Mouse (Mus musculus): ENCODE results near the gene Dgki. TPM values are rescaled to one million over a fixed set of nuclear protein-coding genes. Genes with fewer than 3 reads are reported as not detected.

Gene Dgki
- polyA plus RNA-seq, 1 experiment from 2014 or later = 7.6 TPM

DNA sequence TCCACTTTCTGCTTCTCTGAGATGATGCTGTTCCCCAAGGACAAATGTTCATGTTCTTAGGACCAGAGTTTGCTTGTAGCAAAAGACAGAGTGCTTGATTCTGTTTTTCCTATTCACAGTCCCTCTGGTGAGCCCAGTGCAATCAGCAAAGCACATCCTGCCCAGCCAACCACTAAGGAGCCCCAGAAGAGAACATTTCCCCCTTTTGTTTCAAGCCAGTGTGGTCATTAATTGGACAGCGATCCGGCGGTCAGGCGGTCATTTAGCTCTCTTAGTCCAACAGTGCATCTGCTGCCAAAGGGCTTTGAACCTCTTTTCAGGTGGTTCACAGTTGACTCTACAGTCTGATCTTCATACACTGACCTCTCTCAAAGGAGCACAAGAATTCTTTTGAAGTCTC is 10.6 kb upstream of the Dgki start:
- Histone ChIP-seq H3K4me3 (ENCODE audit: low read depth, low read length) (no peak overlapping the region), H3K9me3 (replicated peaks; ENCODE audit: control insufficient read depth, low read length, poor library complexity, severe bottlenecking) (no peaks in the 10 kb centered on the region), H3K27ac (ENCODE audit: low read length) (no peak overlapping the region), H3K4me1 (ENCODE audit: control insufficient read depth, insufficient read depth, low read length) (no peaks in the 10 kb centered on the region), H3K9ac (ENCODE audit: low read depth, low read length) (no peak overlapping the region), H3K27me3 (ENCODE audit: control insufficient read depth, insufficient read depth, low read depth, low read length) (no peaks in the 10 kb centered on the region), H3K4me2 (ENCODE audit: low read length) (no peak overlapping the region), H3K36me3 (ENCODE audit: control insufficient read depth, insufficient read depth, low read length) (no peaks in the 10 kb centered on the region)
- WGBS = 88% methylated on average over 4 of the region's 4 CpGs
- no peak for ATAC-seq

DNA sequence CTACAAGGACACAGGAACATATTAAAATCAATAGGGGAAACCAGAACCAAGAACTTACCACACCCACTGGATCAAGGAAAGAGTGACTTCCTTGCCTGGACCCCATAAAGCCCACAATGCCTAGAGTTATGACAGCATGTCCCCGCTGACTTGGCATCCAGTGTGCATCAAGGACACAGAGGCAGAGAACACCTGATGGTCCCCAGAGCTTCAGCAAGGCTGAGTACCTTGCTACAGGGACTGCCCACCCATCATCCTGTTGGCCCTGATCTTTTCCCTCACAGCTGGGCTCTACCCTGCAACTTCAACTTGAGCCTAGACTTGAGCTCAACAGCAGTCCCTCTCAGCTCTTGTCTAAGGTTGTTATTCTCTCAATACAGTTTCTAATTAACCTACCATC is 6.6 kb upstream of the Dgki start:
- Histone ChIP-seq H3K27me3 (ENCODE audit: control insufficient read depth, insufficient read depth, low read depth, low read length) (no peaks in the 10 kb centered on the region), H3K4me3 (ENCODE audit: low read depth, low read length) (no peak overlapping the region), H3K36me3 (ENCODE audit: control insufficient read depth, insufficient read depth, low read length) (no peaks in the 10 kb centered on the region), H3K9me3 (replicated peaks; ENCODE audit: control insufficient read depth, low read length, poor library complexity, severe bottlenecking) (no peaks in the 10 kb centered on the region), H3K27ac (ENCODE audit: low read length) (no peak overlapping the region), H3K4me2 (ENCODE audit: low read length) (no peak overlapping the region), H3K4me1 (ENCODE audit: control insufficient read depth, insufficient read depth, low read length) (no peaks in the 10 kb centered on the region), H3K9ac (ENCODE audit: low read depth, low read length) (no peak overlapping the region)
- ATAC-seq = no peak
- 94% methylated on average over 1 of the region's 1 CpGs for WGBS

DNA sequence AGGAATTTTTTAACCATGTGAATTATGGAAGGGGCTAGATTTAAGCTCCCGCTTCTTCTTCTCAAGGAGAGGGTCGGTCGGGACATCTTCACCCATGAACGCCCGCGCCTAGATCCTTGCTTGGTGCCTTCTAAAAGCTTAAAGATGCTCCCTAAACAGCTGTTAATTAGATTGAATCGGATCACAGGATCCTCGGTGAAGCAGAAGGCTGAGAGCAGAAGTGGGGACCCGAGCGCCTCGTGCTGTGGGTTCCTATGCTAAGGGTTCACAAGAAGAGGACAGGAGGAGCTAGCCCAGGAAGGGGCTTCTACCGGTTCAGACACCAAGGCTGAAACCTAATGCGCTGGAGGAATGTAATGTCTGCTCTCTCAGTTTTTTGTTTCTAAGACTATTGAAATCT is 508 bp upstream of the Dgki start:
- H3K36me3 ChIP-seq (ENCODE audit: control insufficient read depth, insufficient read depth, low read length) = no peaks in the 10 kb centered on the region
- H3K9ac ChIP-seq (ENCODE audit: low read depth, low read length) = peak overlapping the region; percentile 94
- H3K4me1 ChIP-seq (ENCODE audit: control insufficient read depth, insufficient read depth, low read length) = peaks cover 33% of the 10 kb centered on the region
- H3K4me3 ChIP-seq (ENCODE audit: low read depth, low read length) = peak overlapping the region; percentile 88
- peak overlapping the region; percentile 84 for H3K4me2 ChIP-seq (ENCODE audit: low read length)
- WGBS = 4% methylated on average over 13 of the region's 13 CpGs
- peak overlapping the region; percentile 87 for H3K27ac ChIP-seq (ENCODE audit: low read length)
- H3K9me3 ChIP-seq (replicated peaks; ENCODE audit: control insufficient read depth, low read length, poor library complexity, severe bottlenecking) = no peaks in the 10 kb centered on the region
- peak; percentile 30; the same call in 1 of the 2 replicates for ATAC-seq
- no peaks in the 10 kb centered on the region for H3K27me3 ChIP-seq (ENCODE audit: control insufficient read depth, insufficient read depth, low read depth, low read length)

DNA sequence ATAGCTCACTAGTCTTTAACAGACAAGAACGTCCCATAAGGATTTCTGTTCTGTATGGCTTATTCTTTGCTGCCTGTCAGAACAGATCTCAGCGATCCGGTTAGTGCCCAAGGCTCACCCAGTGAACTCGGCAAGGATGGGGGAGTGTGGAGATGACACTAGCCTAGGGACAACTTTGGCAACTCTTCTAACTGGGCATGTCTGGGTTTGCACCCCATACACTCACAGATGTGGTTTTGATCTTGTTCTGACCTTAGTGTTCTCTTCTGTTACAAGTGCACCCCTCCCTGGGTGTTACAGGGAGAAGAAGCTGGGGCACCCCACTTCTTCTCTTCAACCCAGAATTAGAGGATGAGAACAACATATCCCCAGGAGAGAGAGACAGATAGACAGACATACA is 1.0 kb downstream of the Dgki start:
- H3K27me3 ChIP-seq (ENCODE audit: control insufficient read depth, insufficient read depth, low read depth, low read length) = no peaks in the 10 kb centered on the region
- WGBS = 23% methylated on average over 4 of the region's 4 CpGs

DNA sequence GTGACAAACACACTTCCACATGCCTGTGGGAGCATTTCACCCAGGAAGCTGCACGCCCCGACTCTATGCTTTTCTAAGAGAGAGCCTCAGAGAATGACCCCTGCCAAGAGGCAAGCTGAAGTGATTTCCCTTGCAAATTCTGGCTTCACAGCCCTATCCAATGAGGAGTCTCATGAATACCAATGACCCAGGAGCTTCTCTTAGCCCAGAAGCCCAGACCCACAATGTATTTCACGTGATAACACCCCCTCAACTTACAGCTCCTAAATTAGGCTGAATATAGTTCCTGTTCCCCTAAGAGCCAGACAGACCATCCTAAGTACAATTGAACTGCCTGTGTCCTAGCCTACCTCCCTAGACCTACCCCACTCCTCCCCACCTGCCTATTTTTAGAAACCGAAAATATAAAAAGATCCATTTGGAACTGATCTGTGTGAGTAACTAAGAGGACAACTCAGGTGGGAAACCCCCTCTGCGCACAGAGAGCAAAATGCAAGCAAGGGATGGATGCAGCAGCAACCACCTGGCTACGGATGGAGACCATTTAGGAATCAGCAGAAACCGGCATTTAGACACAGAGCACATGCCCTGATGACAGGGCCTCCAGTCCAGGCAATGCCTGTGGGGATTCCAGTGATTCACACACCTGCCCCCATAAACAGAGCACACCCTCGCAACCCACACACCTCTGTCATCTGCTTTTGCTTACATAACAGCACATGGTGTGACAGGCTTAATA is 2.1 kb downstream of the Dgki start:
- no peak for ATAC-seq
- Histone ChIP-seq H3K4me2 (ENCODE audit: low read length) (peak overlapping the region; percentile 84), H3K27ac (ENCODE audit: low read length) (no peak overlapping the region), H3K36me3 (ENCODE audit: control insufficient read depth, insufficient read depth, low read length) (no peaks in the 10 kb centered on the region), H3K4me1 (ENCODE audit: control insufficient read depth, insufficient read depth, low read length) (peaks cover 41% of the 10 kb centered on the region), H3K9ac (ENCODE audit: low read depth, low read length) (peak overlapping the region; percentile 31), H3K9me3 (replicated peaks; ENCODE audit: control insufficient read depth, low read length, poor library complexity, severe bottlenecking) (no peaks in the 10 kb centered on the region), H3K27me3 (ENCODE audit: control insufficient read depth, insufficient read depth, low read depth, low read length) (no peaks in the 10 kb centered on the region), H3K4me3 (ENCODE audit: low read depth, low read length) (peak overlapping the region; percentile 88)
- WGBS = 41% methylated on average over 8 of the region's 8 CpGs

More for the DNA sequence above, 1.0 kb downstream of the Dgki start:
- Histone ChIP-seq H3K4me2 (ENCODE audit: low read length) (peak overlapping the region; percentile 84), H3K27ac (ENCODE audit: low read length) (no peak overlapping the region), H3K9ac (ENCODE audit: low read depth, low read length) (peak overlapping the region; percentile 94), H3K9me3 (replicated peaks; ENCODE audit: control insufficient read depth, low read length, poor library complexity, severe bottlenecking) (no peaks in the 10 kb centered on the region), H3K4me3 (ENCODE audit: low read depth, low read length) (peak overlapping the region; percentile 88), H3K4me1 (ENCODE audit: control insufficient read depth, insufficient read depth, low read length) (peaks cover 36% of the 10 kb centered on the region), H3K36me3 (ENCODE audit: control insufficient read depth, insufficient read depth, low read length) (no peaks in the 10 kb centered on the region)
- ATAC-seq = no peak

DNA sequence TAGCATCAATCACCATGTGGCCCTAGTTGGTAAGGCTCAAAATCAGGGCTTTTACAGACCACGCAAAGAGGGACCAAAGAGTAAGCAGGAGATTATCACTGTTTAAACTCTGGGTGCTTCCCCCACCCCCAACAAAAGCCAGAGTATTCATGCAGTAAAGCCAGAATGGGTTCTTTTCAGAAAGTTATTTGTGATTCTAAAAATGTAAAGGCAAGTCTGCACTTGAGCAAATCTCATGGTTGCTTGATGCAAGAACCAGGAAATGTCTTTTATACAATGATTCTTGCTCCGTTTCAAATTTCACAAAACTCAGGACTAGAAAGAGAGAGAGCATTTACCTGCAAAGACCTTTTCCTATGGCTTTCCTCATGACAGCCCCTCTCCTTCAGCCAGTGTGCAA is 7.9 kb downstream of the Dgki start:
- peaks cover 24% of the 10 kb centered on the region for H3K4me1 ChIP-seq (ENCODE audit: control insufficient read depth, insufficient read depth, low read length)
- no peak overlapping the region for H3K4me2 ChIP-seq (ENCODE audit: low read length)
- no peaks in the 10 kb centered on the region for H3K36me3 ChIP-seq (ENCODE audit: control insufficient read depth, insufficient read depth, low read length)
- 73% methylated on average over 2 of the region's 2 CpGs for WGBS
- H3K27ac ChIP-seq (ENCODE audit: low read length) = no peak overlapping the region
- no peak for ATAC-seq
- no peak overlapping the region for H3K4me3 ChIP-seq (ENCODE audit: low read depth, low read length)
- H3K9ac ChIP-seq (ENCODE audit: low read depth, low read length) = no peak overlapping the region
- no peaks in the 10 kb centered on the region for H3K27me3 ChIP-seq (ENCODE audit: control insufficient read depth, insufficient read depth, low read depth, low read length)
- no peaks in the 10 kb centered on the region for H3K9me3 ChIP-seq (replicated peaks; ENCODE audit: control insufficient read depth, low read length, poor library complexity, severe bottlenecking)

DNA sequence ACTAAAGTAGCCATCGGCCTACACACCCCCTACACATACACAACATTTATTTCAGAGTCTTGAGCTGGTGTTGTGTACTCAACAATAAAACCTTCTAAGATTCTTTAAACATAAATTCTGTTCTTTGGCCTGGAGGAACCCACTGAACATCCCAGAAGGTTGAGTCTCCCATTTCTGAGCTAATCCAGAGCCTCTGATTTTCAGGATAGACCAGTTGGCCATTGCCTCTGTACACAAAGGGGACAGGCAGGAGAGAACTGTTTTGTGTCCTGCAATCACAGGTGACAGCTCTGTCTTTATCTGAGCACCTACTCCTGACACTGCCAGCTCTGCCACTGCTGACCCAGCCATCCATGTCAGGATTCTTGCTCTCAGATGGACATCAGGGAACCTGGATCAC is 8.8 kb downstream of the Dgki start:
- 86% methylated on average over 1 of the region's 1 CpGs for WGBS
- Histone ChIP-seq H3K27ac (ENCODE audit: low read length) (no peak overlapping the region), H3K4me3 (ENCODE audit: low read depth, low read length) (no peak overlapping the region), H3K9me3 (replicated peaks; ENCODE audit: control insufficient read depth, low read length, poor library complexity, severe bottlenecking) (no peaks in the 10 kb centered on the region), H3K27me3 (ENCODE audit: control insufficient read depth, insufficient read depth, low read depth, low read length) (no peaks in the 10 kb centered on the region), H3K36me3 (ENCODE audit: control insufficient read depth, insufficient read depth, low read length) (no peaks in the 10 kb centered on the region), H3K4me2 (ENCODE audit: low read length) (no peak overlapping the region), H3K4me1 (ENCODE audit: control insufficient read depth, insufficient read depth, low read length) (peaks cover 18% of the 10 kb centered on the region), H3K9ac (ENCODE audit: low read depth, low read length) (no peak overlapping the region)
- ATAC-seq = no peak

DNA sequence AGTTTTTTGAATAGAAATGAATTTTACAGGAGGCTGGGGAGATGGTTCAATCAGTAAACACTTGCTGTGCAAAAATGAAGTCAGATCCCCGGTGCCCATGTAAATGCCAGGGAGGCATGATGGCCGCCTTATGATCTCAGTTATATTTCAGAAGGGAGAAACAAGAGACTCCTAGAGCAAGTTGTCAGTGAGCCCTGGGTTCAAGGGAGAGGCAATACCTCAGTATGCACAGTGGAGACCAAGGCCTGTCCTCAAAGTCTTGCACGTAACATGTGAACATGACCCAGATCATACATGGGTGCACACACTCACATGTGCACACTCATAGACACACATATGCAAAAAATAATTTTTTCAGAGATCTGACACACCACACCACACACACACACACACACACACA is 9.3 kb downstream of the Dgki start:
- Histone ChIP-seq H3K9ac (ENCODE audit: low read depth, low read length) (no peak overlapping the region), H3K4me3 (ENCODE audit: low read depth, low read length) (no peak overlapping the region), H3K4me1 (ENCODE audit: control insufficient read depth, insufficient read depth, low read length) (peaks cover 13% of the 10 kb centered on the region), H3K4me2 (ENCODE audit: low read length) (no peak overlapping the region), H3K36me3 (ENCODE audit: control insufficient read depth, insufficient read depth, low read length) (no peaks in the 10 kb centered on the region), H3K9me3 (replicated peaks; ENCODE audit: control insufficient read depth, low read length, poor library complexity, severe bottlenecking) (no peaks in the 10 kb centered on the region), H3K27ac (ENCODE audit: low read length) (no peak overlapping the region), H3K27me3 (ENCODE audit: control insufficient read depth, insufficient read depth, low read depth, low read length) (no peaks in the 10 kb centered on the region)
- no peak for ATAC-seq
- WGBS = 93% methylated on average over 3 of the region's 3 CpGs

DNA sequence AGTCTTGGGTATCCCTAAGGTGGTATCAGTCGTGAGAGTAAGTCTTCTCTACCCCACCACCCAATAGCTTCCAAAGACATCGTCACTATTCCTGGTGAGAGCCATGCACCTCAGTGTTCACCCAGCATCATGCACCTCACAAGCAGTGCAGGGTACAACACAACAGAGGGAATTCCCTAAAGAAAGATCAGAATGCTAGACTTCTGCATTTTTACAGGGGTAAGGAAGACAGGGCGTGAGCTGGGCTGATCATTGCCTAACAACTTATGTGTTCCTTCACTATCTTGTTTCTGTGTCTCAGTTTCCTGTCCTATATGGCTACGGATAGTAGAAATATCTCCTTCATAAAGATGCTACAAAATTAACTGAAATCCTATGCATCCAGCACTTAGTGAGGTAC is 13.8 kb downstream of the Dgki start:
- H3K4me1 ChIP-seq (ENCODE audit: control insufficient read depth, insufficient read depth, low read length) = no peaks in the 10 kb centered on the region
- H3K9ac ChIP-seq (ENCODE audit: low read depth, low read length) = no peak overlapping the region
- no peaks in the 10 kb centered on the region for H3K27me3 ChIP-seq (ENCODE audit: control insufficient read depth, insufficient read depth, low read depth, low read length)
- ATAC-seq = no peak
- H3K4me3 ChIP-seq (ENCODE audit: low read depth, low read length) = no peak overlapping the region
- no peaks in the 10 kb centered on the region for H3K9me3 ChIP-seq (replicated peaks; ENCODE audit: control insufficient read depth, low read length, poor library complexity, severe bottlenecking)
- 90% methylated on average over 4 of the region's 4 CpGs for WGBS
- no peak overlapping the region for H3K4me2 ChIP-seq (ENCODE audit: low read length)
- no peaks in the 10 kb centered on the region for H3K36me3 ChIP-seq (ENCODE audit: control insufficient read depth, insufficient read depth, low read length)
- no peak overlapping the region for H3K27ac ChIP-seq (ENCODE audit: low read length)
